Mouse (Mus musculus) CH12.LX (cell line): ENCODE measurements around the gene Stoml2.

ENCODE experiments used
- CTCF ChIP-seq, 2 experiments: IDR thresholded peaks in 1 of 2; conservative IDR thresholded peaks in 1 of 2; 2 replicates each; pipeline ENCODE4 v1.5.1; 2011 to 2012; ENCODE audit warnings: low read depth in 2 of 2, low read length in 2 of 2, improper control_type of control experiment in 1 of 2, inconsistent platforms in 1 of 2, mild to moderate bottlenecking in 1 of 2, moderate library complexity in 1 of 2
- KAT2A ChIP-seq: IDR thresholded peaks from 2 replicates; pipeline ENCODE4 v1.6.1; 2012; ENCODE audit warnings: low read length, improper control_type of control experiment, inconsistent platforms; ENCODE audit not compliant: insufficient replicate concordance
- MAFK ChIP-seq: IDR thresholded peaks from 2 replicates; pipeline ENCODE4 v1.6.1; 2011; ENCODE audit warnings: low read length, improper control_type of control experiment; ENCODE audit not compliant: insufficient replicate concordance
- POLR2A ChIP-seq: IDR thresholded peaks from 2 replicates; pipeline ENCODE4 v1.6.1; 2011; ENCODE audit warnings: low read depth, mild to moderate bottlenecking, improper control_type of control experiment, low read length
- RAD21 ChIP-seq: IDR thresholded peaks from 2 replicates; pipeline ENCODE4 v1.6.1; 2011; ENCODE audit warnings: low read depth, mild to moderate bottlenecking, low read length, improper control_type of control experiment, moderate library complexity
- TBP ChIP-seq: conservative IDR thresholded peaks from 2 replicates; pipeline ENCODE4 v1.6.1; 2011; ENCODE audit warnings: low read depth, low read length, improper control_type of control experiment

- no peak for TF ChIP-seq POLR2A
- no peak for TF ChIP-seq CTCF (conservative IDR thresholded peaks at IDR 0.05 in 1 of 2, IDR thresholded peaks at IDR 0.05 in 1 of 2; ENCODE audit: low read depth in 2 of 2, low read length in 2 of 2)
- no peak for TF ChIP-seq MAFK
- TF ChIP-seq TBP = no peak
- TF ChIP-seq KAT2A = no peak
- TF ChIP-seq RAD21 = no peak
Observed at GRCm38 (mm10) chr4:43036356-43036755, 4.8 kb upstream of the Stoml2 start.
